Mouse (Mus musculus) right cerebral cortex, adult 2 months (tissue): ENCODE data around the gene Hoxc13.

Source experiments
- DNase-seq, 2 experiments: peaks; one replicate each; pipeline ENCODE4 v3.0.0; 2021 to 2022; ENCODE audit warnings: low spot score in 2 of 2

Gene Hoxc13

GRCm38 (mm10) chr15:102965003-102965891 lies 44.3 kb downstream of the Hoxc13 start:
- DNase-seq = no peak

GRCm38 (mm10) chr15:102965892-102966775 lies 45.2 kb downstream of the Hoxc13 start:
- no peak for DNase-seq

- DNase-seq = no peak
These were observed 45.9 kb downstream of the Hoxc13 start, which contains the start of gene Hoxc10 for GRCm38 (mm10) chr15:102966776-102967311. TSS of gene Hoxc10 (plus strand) at chr15:102966796.

GRCm38 (mm10) chr15:102967312-102967510 lies 46.3 kb downstream of the Hoxc13 start, which contains the start of gene Hoxc5:
TSS of gene Hoxc5 (plus strand) at chr15:102967443.
- no peak for DNase-seq

GRCm38 (mm10) chr15:102967511-102968397 lies 46.9 kb downstream of the Hoxc13 start:
- no peak for DNase-seq

- DNase-seq = no peak
These were observed 48.4 kb downstream of the Hoxc13 start for GRCm38 (mm10) chr15:102969296-102969695.

GRCm38 (mm10) chr15:102970740-102971139 lies 49.8 kb downstream of the Hoxc13 start:
- no peak for DNase-seq

- no peak for DNase-seq
These were observed 51.4 kb downstream of the Hoxc13 start for GRCm38 (mm10) chr15:102972254-102972653.

- DNase-seq = no peak
These were observed 51.9 kb downstream of the Hoxc13 start for GRCm38 (mm10) chr15:102972753-102973152.

GRCm38 (mm10) chr15:102975034-102975433 lies 54.1 kb downstream of the Hoxc13 start:
- DNase-seq = no peak

- DNase-seq = no peak
These were observed 54.8 kb downstream of the Hoxc13 start for GRCm38 (mm10) chr15:102975688-102976111.

- DNase-seq = no peak
These were observed 55.3 kb downstream of the Hoxc13 start, which contains the start of gene Hoxc9 for GRCm38 (mm10) chr15:102976171-102976570. TSS of gene Hoxc9 (plus strand) at chr15:102976439.

- DNase-seq = no peak
These were observed 55.9 kb downstream of the Hoxc13 start for GRCm38 (mm10) chr15:102976631-102977422.

GRCm38 (mm10) chr15:102977423-102977974 lies 56.6 kb downstream of the Hoxc13 start:
- no peak for DNase-seq
